Mouse (Mus musculus): ENCODE data around the gene Pde8a. TPM values are rescaled to one million over a fixed set of nuclear protein-coding genes. Genes with fewer than 3 reads are reported as not detected.

The Pde8a gene
- polyA plus RNA-seq, 1 experiment from 2014 or later, result 2.5 TPM

DNA sequence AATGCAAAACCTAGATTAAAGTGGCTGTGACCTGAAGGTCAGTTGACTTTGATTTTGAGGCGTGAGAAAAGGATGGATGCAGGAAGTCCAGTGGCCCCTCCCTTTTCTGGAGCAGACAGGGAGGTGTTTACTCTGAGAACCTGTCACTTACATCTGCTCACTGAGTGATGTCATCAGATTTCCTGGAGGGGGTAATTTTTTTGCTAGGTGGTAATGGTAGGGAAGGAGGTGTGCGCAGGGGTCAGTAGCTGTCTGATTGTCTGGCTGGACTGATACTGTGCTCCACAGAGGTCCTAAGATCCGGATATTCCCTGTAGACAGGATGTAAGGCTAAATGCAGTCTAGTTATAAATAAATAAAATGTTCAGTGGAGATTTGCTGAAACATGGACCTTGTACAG lies 59.5 kb downstream of the Pde8a start:
- ATAC-seq (replicated peaks; ENCODE audit: extremely low read depth, insufficient read depth, low FRiP score), result no peak
- no peaks in the 10 kb centered on the region for H3K4me1 ChIP-seq (ENCODE audit: control insufficient read depth, insufficient read depth, low read length)
- no peak overlapping the region for H3K4me3 ChIP-seq (ENCODE audit: low read length)
- no peak overlapping the region for H3K9ac ChIP-seq (ENCODE audit: low read length)
- whole genome bisulfite sequencing, result 63% methylated on average over 3 of the region's 3 CpGs
- H3K9me3 ChIP-seq (replicated peaks; ENCODE audit: control insufficient read depth, low read length), result no peaks in the 10 kb centered on the region; the same call in 1 of the 2 replicates
- H3K36me3 ChIP-seq (ENCODE audit: control insufficient read depth, insufficient read depth), result no peaks in the 10 kb centered on the region
- no peak overlapping the region for H3K4me2 ChIP-seq (ENCODE audit: low read depth, low read length)
- no peak overlapping the region for H3K27ac ChIP-seq (ENCODE audit: low read length)
- no peaks in the 10 kb centered on the region for H3K27me3 ChIP-seq (ENCODE audit: control insufficient read depth, insufficient read depth, low read length)

DNA sequence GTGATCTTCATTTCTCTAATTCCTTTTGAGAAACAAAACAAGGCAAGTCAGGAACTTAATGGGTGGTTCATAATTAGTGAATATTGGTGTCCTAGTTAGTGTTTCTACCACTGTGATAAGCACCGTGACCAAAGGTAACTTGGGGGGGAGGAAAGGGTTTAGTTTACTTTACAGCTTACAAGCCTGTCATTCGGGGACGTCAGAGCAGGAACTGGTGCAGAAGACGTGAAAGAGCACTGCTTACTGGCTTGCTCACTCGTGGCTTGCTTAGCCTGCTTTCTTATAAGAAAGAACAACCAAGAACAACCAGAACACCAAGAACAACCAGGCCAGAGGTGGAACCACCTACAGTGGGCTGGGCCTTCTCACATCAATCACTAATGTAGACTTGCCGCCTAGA lies 65.6 kb downstream of the Pde8a start:
- Histone ChIP-seq H3K36me3 (ENCODE audit: control insufficient read depth, insufficient read depth) (no peaks in the 10 kb centered on the region), H3K4me2 (ENCODE audit: low read depth, low read length) (no peak overlapping the region), H3K9ac (ENCODE audit: low read length) (no peak overlapping the region), H3K27me3 (ENCODE audit: control insufficient read depth, insufficient read depth, low read length) (no peaks in the 10 kb centered on the region), H3K4me3 (ENCODE audit: low read length) (no peak overlapping the region), H3K27ac (ENCODE audit: low read length) (no peak overlapping the region), H3K4me1 (ENCODE audit: control insufficient read depth, insufficient read depth, low read length) (no peaks in the 10 kb centered on the region), H3K9me3 (replicated peaks; ENCODE audit: control insufficient read depth, low read length) (no peaks in the 10 kb centered on the region; the same call in 1 of the 2 replicates)
- 74% methylated on average over 6 of the region's 6 CpGs for WGBS
- no peak for ATAC-seq (replicated peaks; ENCODE audit: extremely low read depth, insufficient read depth, low FRiP score)

GRCm38 (mm10) chr7:81281240-81281639 lies 67.8 kb downstream of the Pde8a start:
- WGBS, result 69% methylated on average over 1 of the region's 1 CpGs
- no peak overlapping the region for H3K4me2 ChIP-seq (ENCODE audit: low read depth, low read length)
- H3K27me3 ChIP-seq (ENCODE audit: control insufficient read depth, insufficient read depth, low read length), result no peaks in the 10 kb centered on the region
- no peak for ATAC-seq (replicated peaks; ENCODE audit: extremely low read depth, insufficient read depth, low FRiP score)
- no peaks in the 10 kb centered on the region for H3K36me3 ChIP-seq (ENCODE audit: control insufficient read depth, insufficient read depth)
- no peak overlapping the region for H3K4me3 ChIP-seq (ENCODE audit: low read length)
- H3K9ac ChIP-seq (ENCODE audit: low read length), result no peak overlapping the region
- H3K9me3 ChIP-seq (replicated peaks; ENCODE audit: control insufficient read depth, low read length), result no peaks in the 10 kb centered on the region; the same call in 1 of the 2 replicates
- H3K27ac ChIP-seq (ENCODE audit: low read length), result no peak overlapping the region
- no peaks in the 10 kb centered on the region for H3K4me1 ChIP-seq (ENCODE audit: control insufficient read depth, insufficient read depth, low read length)

GRCm38 (mm10) chr7:81286456-81286855 lies 73.1 kb downstream of the Pde8a start:
- H3K4me1 ChIP-seq (ENCODE audit: control insufficient read depth, insufficient read depth, low read length), result peaks cover 2% of the 10 kb centered on the region; the same call in 1 of the 2 replicates
- WGBS, result 48% methylated on average over 7 of the region's 7 CpGs
- no peak overlapping the region for H3K27ac ChIP-seq (ENCODE audit: low read length)
- no peak for ATAC-seq (replicated peaks; ENCODE audit: extremely low read depth, insufficient read depth, low FRiP score)
- H3K9me3 ChIP-seq (replicated peaks; ENCODE audit: control insufficient read depth, low read length), result no peaks in the 10 kb centered on the region
- no peak overlapping the region for H3K9ac ChIP-seq (ENCODE audit: low read length)
- H3K27me3 ChIP-seq (ENCODE audit: control insufficient read depth, insufficient read depth, low read length), result no peaks in the 10 kb centered on the region
- H3K4me2 ChIP-seq (ENCODE audit: low read depth, low read length), result no peak overlapping the region
- no peaks in the 10 kb centered on the region for H3K36me3 ChIP-seq (ENCODE audit: control insufficient read depth, insufficient read depth)
- H3K4me3 ChIP-seq (ENCODE audit: low read length), result no peak overlapping the region

- 33% methylated on average over 8 of the region's 8 CpGs for WGBS
- H3K36me3 ChIP-seq (ENCODE audit: control insufficient read depth, insufficient read depth), result no peaks in the 10 kb centered on the region
- no peak overlapping the region for H3K9ac ChIP-seq (ENCODE audit: low read length)
- H3K27me3 ChIP-seq (ENCODE audit: control insufficient read depth, insufficient read depth, low read length), result no peaks in the 10 kb centered on the region
- H3K9me3 ChIP-seq (replicated peaks; ENCODE audit: control insufficient read depth, low read length), result no peaks in the 10 kb centered on the region
- H3K4me3 ChIP-seq (ENCODE audit: low read length), result no peak overlapping the region
- H3K4me2 ChIP-seq (ENCODE audit: low read depth, low read length), result no peak overlapping the region
- ATAC-seq (replicated peaks; ENCODE audit: extremely low read depth, insufficient read depth, low FRiP score), result no peak
- H3K4me1 ChIP-seq (ENCODE audit: control insufficient read depth, insufficient read depth, low read length), result peaks cover 2% of the 10 kb centered on the region; the same call in 1 of the 2 replicates
- no peak overlapping the region for H3K27ac ChIP-seq (ENCODE audit: low read length)
Measured at GRCm38 (mm10) chr7:81286946-81287345, 73.5 kb downstream of the Pde8a start.

DNA sequence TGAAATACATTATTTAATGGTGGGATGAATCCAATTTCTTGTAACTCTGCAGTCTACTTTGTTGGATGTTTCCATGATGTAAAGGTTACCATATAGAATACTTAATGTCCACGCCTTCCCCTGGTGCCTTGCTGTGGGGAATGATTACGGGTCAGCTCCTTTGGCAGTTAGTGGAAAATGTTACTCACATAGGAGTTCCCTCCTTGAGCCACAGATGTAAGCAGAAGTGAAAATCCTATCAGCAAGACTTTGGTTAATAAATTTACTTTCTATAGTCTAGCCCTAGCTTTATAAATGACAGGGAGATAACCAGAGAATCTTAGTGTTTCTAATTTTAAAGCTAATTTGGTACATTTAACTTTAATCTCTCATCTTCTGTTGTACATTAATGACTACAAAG lies 81.8 kb downstream of the Pde8a start:
- H3K9ac ChIP-seq (ENCODE audit: low read length), result no peak overlapping the region
- H3K9me3 ChIP-seq (replicated peaks; ENCODE audit: control insufficient read depth, low read length), result no peaks in the 10 kb centered on the region
- WGBS, result 80% methylated on average over 2 of the region's 2 CpGs
- ATAC-seq (replicated peaks; ENCODE audit: extremely low read depth, insufficient read depth, low FRiP score), result no peak
- no peaks in the 10 kb centered on the region for H3K4me1 ChIP-seq (ENCODE audit: control insufficient read depth, insufficient read depth, low read length)
- no peak overlapping the region for H3K4me3 ChIP-seq (ENCODE audit: low read length)
- no peak overlapping the region for H3K27ac ChIP-seq (ENCODE audit: low read length)
- no peaks in the 10 kb centered on the region for H3K36me3 ChIP-seq (ENCODE audit: control insufficient read depth, insufficient read depth)
- no peak overlapping the region for H3K4me2 ChIP-seq (ENCODE audit: low read depth, low read length)
- H3K27me3 ChIP-seq (ENCODE audit: control insufficient read depth, insufficient read depth, low read length), result no peaks in the 10 kb centered on the region

- Histone ChIP-seq H3K9me3 (replicated peaks; ENCODE audit: control insufficient read depth, low read length) (no peaks in the 10 kb centered on the region), H3K9ac (ENCODE audit: low read length) (no peak overlapping the region), H3K27me3 (ENCODE audit: control insufficient read depth, insufficient read depth, low read length) (no peaks in the 10 kb centered on the region), H3K27ac (ENCODE audit: low read length) (no peak overlapping the region), H3K4me3 (ENCODE audit: low read length) (no peak overlapping the region), H3K4me1 (ENCODE audit: control insufficient read depth, insufficient read depth, low read length) (no peaks in the 10 kb centered on the region), H3K4me2 (ENCODE audit: low read depth, low read length) (no peak overlapping the region), H3K36me3 (ENCODE audit: control insufficient read depth, insufficient read depth) (no peaks in the 10 kb centered on the region)
- 42% methylated on average over 6 of the region's 6 CpGs for WGBS
- ATAC-seq (replicated peaks; ENCODE audit: extremely low read depth, insufficient read depth, low FRiP score), result no peak
Measured at GRCm38 (mm10) chr7:81298206-81298605, 84.8 kb downstream of the Pde8a start.

DNA sequence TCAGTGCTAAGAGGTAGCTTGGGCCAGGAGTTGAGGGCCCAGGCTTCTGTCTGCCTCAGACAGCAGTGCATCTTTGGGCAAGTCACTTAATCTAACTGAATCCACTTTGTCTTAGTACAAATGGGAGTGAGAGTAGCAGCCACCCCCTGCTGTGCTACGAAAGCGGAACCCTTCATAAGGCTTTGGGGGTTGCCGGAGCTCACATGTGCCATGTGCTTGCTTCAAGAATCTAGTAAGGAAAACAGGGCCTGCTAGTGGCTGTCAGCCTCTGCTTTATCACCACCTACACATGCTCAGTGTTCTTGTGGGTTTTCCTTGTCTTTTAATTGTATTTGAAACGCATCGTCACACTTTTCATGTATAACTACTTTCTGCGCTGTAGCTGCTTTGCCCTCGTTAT lies 87.9 kb downstream of the Pde8a start:
- no peak for ATAC-seq (replicated peaks; ENCODE audit: extremely low read depth, insufficient read depth, low FRiP score)
- WGBS, result 85% methylated on average over 7 of the region's 7 CpGs
- H3K36me3 ChIP-seq (ENCODE audit: control insufficient read depth, insufficient read depth), result no peaks in the 10 kb centered on the region
- no peaks in the 10 kb centered on the region for H3K4me1 ChIP-seq (ENCODE audit: control insufficient read depth, insufficient read depth, low read length)
- no peak overlapping the region for H3K4me2 ChIP-seq (ENCODE audit: low read depth, low read length)
- no peaks in the 10 kb centered on the region for H3K9me3 ChIP-seq (replicated peaks; ENCODE audit: control insufficient read depth, low read length)
- H3K4me3 ChIP-seq (ENCODE audit: low read length), result no peak overlapping the region
- no peak overlapping the region for H3K27ac ChIP-seq (ENCODE audit: low read length)
- H3K9ac ChIP-seq (ENCODE audit: low read length), result no peak overlapping the region
- H3K27me3 ChIP-seq (ENCODE audit: control insufficient read depth, insufficient read depth, low read length), result no peaks in the 10 kb centered on the region

GRCm38 (mm10) chr7:81303682-81304081 lies 90.3 kb downstream of the Pde8a start:
- Histone ChIP-seq H3K9ac (ENCODE audit: low read length) (no peak overlapping the region), H3K27me3 (ENCODE audit: control insufficient read depth, insufficient read depth, low read length) (no peaks in the 10 kb centered on the region), H3K36me3 (ENCODE audit: control insufficient read depth, insufficient read depth) (no peaks in the 10 kb centered on the region), H3K9me3 (replicated peaks; ENCODE audit: control insufficient read depth, low read length) (no peaks in the 10 kb centered on the region), H3K4me1 (ENCODE audit: control insufficient read depth, insufficient read depth, low read length) (no peaks in the 10 kb centered on the region), H3K4me2 (ENCODE audit: low read depth, low read length) (no peak overlapping the region), H3K4me3 (ENCODE audit: low read length) (no peak overlapping the region), H3K27ac (ENCODE audit: low read length) (no peak overlapping the region)
- 89% methylated on average over 2 of the region's 2 CpGs for WGBS
- no peak for ATAC-seq (replicated peaks; ENCODE audit: extremely low read depth, insufficient read depth, low FRiP score)

- no peaks in the 10 kb centered on the region for H3K9me3 ChIP-seq (replicated peaks; ENCODE audit: control insufficient read depth, low read length)
- no peak overlapping the region for H3K27ac ChIP-seq (ENCODE audit: low read length)
- WGBS, result 70% methylated on average over 5 of the region's 5 CpGs
- no peak overlapping the region for H3K4me3 ChIP-seq (ENCODE audit: low read length)
- H3K9ac ChIP-seq (ENCODE audit: low read length), result no peak overlapping the region
- ATAC-seq (replicated peaks; ENCODE audit: extremely low read depth, insufficient read depth, low FRiP score), result no peak
- H3K36me3 ChIP-seq (ENCODE audit: control insufficient read depth, insufficient read depth), result no peaks in the 10 kb centered on the region
- H3K4me2 ChIP-seq (ENCODE audit: low read depth, low read length), result no peak overlapping the region
- H3K4me1 ChIP-seq (ENCODE audit: control insufficient read depth, insufficient read depth, low read length), result no peaks in the 10 kb centered on the region
- no peaks in the 10 kb centered on the region for H3K27me3 ChIP-seq (ENCODE audit: control insufficient read depth, insufficient read depth, low read length)
Measured at GRCm38 (mm10) chr7:81304100-81304499, 90.7 kb downstream of the Pde8a start.
